Mouse (Mus musculus): ENCODE results near the gene Prrt2.

Gene Prrt2

GRCm38 (mm10) chr7:127020901-127021562, at the start of gene Prrt2, which contains the start of gene Gm42742:
TSS of gene Prrt2 (minus strand) at chr7:127021211.
TSS of gene Gm42742 (minus strand) at chr7:127021097.
- DNase-seq (ENCODE audit: low spot score): no peak

- no peak for DNase-seq (ENCODE audit: low spot score)
These were observed 45.3 kb upstream of the Prrt2 start for GRCm38 (mm10) chr7:127066317-127066716.

- no peak for DNase-seq (ENCODE audit: low spot score)
These were observed 44.5 kb upstream of the Prrt2 start for GRCm38 (mm10) chr7:127065538-127065937.

- no peak for DNase-seq (ENCODE audit: low spot score)
These were observed 34.1 kb upstream of the Prrt2 start for GRCm38 (mm10) chr7:127055026-127055585.

GRCm38 (mm10) chr7:127041851-127042672, 21.1 kb upstream of the Prrt2 start, which contains the start of gene Kif22:
TSS of gene Kif22 (minus strand) at chr7:127042471.
- DNase-seq (ENCODE audit: low spot score): peak; percentile 78

- no peak for DNase-seq (ENCODE audit: low spot score)
These were observed 10.2 kb upstream of the Prrt2 start for GRCm38 (mm10) chr7:127031244-127031643.

- no peak for DNase-seq (ENCODE audit: low spot score)
These were observed 9.2 kb upstream of the Prrt2 start for GRCm38 (mm10) chr7:127030172-127030571.

- no peak for DNase-seq (ENCODE audit: low spot score)
These were observed 6.9 kb upstream of the Prrt2 start for GRCm38 (mm10) chr7:127027885-127028284.

- DNase-seq (ENCODE audit: low spot score): peak; percentile 98
These were observed 6.1 kb upstream of the Prrt2 start, which contains the start of gene Maz for GRCm38 (mm10) chr7:127026984-127027726. TSS of gene Maz (minus strand) at chr7:127027037.

GRCm38 (mm10) chr7:127026616-127026983, 5.6 kb upstream of the Prrt2 start:
- no peak for DNase-seq (ENCODE audit: low spot score)

GRCm38 (mm10) chr7:127026161-127026600, 5.2 kb upstream of the Prrt2 start:
- DNase-seq (ENCODE audit: low spot score): peak; percentile 66

- DNase-seq (ENCODE audit: low spot score): no peak
These were observed 4.6 kb upstream of the Prrt2 start for GRCm38 (mm10) chr7:127025556-127026160.

- DNase-seq (ENCODE audit: low spot score): peak; percentile 75
These were observed 3.9 kb upstream of the Prrt2 start for GRCm38 (mm10) chr7:127024755-127025555.

GRCm38 (mm10) chr7:127023896-127024690, 3.1 kb upstream of the Prrt2 start:
- DNase-seq (ENCODE audit: low spot score): no peak

GRCm38 (mm10) chr7:127023272-127023691, 2.3 kb upstream of the Prrt2 start:
- DNase-seq (ENCODE audit: low spot score): no peak

GRCm38 (mm10) chr7:127022528-127023271, 1.7 kb upstream of the Prrt2 start:
- no peak for DNase-seq (ENCODE audit: low spot score)

- DNase-seq (ENCODE audit: low spot score): no peak
These were observed 834 bp upstream of the Prrt2 start for GRCm38 (mm10) chr7:127021563-127022527.

GRCm38 (mm10) chr7:127020491-127020890, 520 bp downstream of the Prrt2 start:
- DNase-seq (ENCODE audit: low spot score): no peak

Measured in ovary, adult 18-20 months (tissue).